Mouse (Mus musculus) right cerebral cortex, adult 2 months (tissue): ENCODE measurements at regions not wholly inside any gene's neighbourhood (a gene's known extent, or its start where the extent isn't known, plus 50 kb on each side); places are given as distances from the start of the nearest gene placed in this dataset.
"Not testable (repeated sequence)": the region's sequence is repeated elsewhere in the genome, so short reads cannot be mapped to it uniquely, and the experiment has no call there.

Experiments
- DNase-seq, 2 experiments: peaks; one replicate each; pipeline ENCODE4 v3.0.0; 2021 to 2022; ENCODE audit warnings: low spot score in 2 of 2

DNA sequence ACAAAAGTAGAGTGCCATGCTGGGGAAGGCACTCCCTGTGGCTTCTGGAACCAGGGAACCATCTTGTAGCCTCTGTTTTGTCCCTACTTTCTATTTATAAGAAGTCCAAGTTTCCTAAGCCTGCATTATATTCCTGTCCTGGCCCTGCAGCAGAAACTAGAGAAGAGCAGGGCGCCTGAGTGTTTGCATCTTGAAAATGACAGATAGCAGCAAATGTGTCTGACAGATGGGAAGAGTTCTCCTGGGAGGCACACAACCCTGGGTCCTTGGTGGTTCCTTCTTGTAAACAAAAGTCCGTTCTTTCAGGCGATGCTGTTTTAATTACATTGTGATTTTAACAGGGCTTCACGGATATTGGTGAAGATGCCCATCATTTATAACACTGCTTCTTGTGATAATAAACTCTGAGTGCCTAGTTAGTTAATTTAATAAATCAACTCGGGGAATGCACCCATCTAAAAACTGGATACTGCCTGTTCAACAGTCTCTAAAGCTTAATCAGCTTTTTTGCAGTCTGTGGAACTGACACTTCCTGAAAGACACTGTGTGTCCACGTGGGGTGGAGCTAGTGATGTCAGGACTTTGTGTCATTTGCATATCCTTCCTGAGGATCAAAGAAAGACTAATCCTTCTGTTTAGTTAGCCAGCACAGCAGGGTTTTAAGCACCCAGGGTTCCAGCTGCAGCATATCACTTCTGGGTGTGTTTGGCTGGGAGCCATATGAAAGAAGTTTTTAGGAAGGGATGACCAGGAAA, 188.3 kb upstream of the Ccdc54 start:
- no peak for DNase-seq

DNA sequence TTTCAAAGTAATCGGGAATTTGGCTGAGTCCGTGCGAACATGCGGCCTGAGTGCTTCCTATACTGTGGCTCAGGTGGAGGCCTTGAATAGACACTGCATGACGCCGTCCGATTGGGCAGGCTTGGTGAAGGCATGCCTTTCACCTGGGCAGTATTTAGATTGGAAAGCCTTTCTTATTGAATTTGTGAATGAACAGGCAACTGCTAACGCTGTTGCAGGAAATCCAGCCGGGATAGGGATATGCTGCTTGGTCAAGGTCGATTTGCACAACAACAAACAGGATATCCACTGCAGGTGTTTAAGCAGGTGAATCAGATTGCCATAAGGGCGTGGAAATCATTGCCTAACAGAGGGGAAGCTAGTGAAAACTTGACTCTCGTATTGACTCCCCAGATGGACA, 183.7 kb upstream of the Ccdc54 start:
- not testable (repeated sequence) for DNase-seq

- DNase-seq = no peak
Observed at GRCm38 (mm10) chr16:50766055-50766770, 175.3 kb upstream of the Ccdc54 start.

- no peak for DNase-seq
Observed at GRCm38 (mm10) chr16:50762096-50762495, 171.1 kb upstream of the Ccdc54 start.

DNA sequence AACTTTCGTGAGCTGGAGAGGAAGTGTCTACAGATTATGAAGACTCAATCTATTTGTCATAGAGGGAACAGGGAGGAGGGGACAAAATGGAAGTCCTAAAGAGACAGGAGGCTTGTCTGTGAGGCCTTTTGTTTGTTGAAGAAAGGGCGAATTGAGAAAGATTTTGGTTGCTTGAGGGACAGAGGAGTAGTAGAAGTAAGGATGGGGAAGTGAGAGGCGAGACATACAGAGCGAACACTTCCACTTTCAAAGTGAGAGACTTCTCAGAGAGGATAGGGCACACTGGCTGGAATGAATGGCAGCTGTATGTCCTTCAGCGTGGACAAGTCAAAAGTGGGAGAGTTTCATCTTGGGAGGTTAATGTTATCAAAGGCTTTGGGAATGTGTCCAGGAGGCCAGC, 169.0 kb upstream of the Ccdc54 start:
- no peak for DNase-seq

DNA sequence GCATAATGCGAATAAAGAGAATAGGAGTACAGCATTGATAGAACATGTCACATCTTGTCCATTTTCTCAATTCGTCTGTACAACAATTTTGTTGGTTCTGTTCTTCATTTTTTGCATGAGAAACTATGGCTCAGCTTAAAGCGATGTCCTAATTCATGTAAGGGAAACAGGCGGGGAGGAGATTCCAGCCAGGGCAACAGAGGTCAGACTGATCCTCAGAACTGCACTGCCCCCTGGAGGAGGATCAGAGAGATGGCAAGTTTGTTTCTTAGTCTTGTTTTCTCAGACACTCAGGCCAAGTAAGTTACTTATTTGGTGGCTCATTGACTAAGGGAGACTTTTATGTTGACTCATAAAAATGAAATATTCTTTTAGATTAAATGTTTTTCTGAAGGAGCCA, 165.7 kb upstream of the Ccdc54 start:
- no peak for DNase-seq

DNA sequence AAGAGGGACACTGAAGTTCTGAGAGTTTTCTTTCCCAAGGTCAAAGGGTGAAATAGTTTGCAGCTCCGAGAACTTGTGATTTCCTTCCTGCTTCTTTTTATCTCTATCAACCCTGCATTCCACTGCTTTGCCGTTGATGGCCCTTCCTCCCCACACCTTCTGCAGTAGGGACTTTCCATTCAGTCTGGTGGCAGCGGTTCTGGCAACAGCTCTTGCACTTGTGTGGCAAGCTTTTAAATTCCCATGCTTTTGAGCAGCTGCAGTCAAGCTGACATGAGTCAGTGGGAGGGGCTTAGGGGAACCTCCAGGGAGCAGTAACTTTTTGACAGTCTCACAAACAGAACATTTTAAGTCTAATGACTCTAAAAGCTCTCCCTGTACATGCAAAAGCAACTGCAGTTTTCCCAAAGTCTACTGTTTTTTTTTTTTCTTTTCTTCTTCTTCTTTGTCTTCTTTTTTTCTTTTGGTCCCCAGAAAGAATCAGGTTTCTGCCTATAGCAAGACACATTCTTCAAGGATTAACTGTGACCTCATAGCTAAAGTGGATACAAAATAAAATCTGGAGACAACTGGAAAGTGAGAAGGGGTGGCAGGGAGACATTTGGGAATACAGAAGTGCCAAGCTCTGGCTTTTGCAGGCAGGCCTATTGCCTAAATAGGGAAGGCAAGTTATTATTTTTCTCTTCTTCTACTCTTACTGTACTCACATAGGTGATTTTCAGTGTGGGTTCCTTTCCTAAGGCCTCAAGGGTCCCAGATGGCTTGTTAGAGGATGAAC, 162.8 kb upstream of the Ccdc54 start:
- DNase-seq = no peak

GRCm38 (mm10) chr16:50753046-50753445, 162.1 kb upstream of the Ccdc54 start:
- DNase-seq = no peak

GRCm38 (mm10) chr16:50752277-50752600, 161.3 kb upstream of the Ccdc54 start:
- DNase-seq = no peak

DNA sequence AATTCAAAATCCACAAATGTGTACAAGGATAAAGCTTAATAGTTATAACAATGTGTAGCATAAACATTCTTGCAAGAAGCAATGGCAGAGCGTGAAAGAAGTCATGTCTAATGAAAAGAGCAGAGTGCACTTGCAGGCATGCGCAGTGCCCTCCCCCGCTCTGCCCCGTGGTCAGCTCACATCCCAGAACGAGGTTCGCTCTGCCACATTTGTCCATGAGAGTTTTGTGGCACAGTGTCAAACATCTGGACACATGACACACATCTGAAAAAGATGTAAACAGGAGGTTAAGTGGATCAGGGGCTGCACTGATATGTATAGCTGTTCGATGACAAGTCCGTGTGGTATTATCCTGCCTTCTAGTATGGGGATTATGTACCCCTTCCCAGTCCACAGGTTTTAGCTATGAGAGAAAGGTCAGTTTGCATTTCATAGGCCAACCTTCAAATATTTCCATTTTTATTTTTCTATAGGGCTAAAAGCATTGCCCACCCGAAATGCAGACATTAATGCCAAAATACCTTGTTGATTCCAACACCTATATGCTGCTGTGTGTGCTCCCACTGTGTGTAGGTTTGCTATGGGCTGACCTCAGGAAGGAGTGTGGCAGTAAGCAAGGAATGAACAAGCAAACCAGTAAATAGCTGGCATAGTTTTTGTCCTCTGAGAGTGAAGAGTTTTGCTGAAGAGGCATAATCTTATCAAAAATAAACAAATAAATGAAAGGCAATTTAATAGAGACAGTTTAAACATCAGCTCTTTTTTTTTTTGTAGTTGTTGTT, 160.7 kb upstream of the Ccdc54 start:
- no peak for DNase-seq

DNA sequence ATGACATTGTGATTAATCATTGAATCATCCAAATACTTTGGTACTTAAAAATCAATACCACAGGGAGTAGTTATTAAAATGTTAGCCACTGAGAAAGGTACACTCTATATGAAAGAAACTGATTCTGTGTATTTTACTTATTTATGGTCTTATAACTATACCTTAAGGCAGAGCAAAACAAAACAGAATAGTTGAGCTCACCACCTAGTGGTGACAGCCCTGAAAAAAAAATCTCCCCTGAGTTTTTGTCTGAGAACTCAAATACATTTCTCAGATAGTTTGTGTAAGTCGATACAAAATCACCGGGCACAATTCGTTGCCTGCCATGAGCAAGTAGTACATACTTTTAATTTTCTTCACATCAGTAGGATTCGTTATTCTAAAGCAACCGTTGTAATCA, 156.7 kb upstream of the Ccdc54 start:
- DNase-seq = no peak

DNA sequence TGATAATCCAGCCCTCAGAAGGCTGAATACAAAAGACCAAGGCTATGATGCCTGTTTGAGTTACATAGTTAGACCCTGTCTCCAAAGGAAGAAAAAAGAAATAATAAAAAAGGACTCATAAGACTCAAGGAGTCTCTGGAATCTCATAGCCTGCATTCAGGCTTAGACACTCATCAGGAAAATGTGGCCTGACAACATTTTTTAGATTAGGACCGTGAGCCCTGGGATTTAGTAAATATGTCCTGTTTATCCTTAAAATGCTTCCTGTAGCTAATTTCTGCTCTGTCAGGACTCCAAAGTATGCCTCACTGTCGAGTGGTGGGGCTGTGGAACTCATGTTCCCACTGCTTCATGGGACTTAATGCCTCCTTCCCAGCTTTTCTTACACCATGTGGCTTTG, 154.8 kb upstream of the Ccdc54 start:
- no peak for DNase-seq

DNA sequence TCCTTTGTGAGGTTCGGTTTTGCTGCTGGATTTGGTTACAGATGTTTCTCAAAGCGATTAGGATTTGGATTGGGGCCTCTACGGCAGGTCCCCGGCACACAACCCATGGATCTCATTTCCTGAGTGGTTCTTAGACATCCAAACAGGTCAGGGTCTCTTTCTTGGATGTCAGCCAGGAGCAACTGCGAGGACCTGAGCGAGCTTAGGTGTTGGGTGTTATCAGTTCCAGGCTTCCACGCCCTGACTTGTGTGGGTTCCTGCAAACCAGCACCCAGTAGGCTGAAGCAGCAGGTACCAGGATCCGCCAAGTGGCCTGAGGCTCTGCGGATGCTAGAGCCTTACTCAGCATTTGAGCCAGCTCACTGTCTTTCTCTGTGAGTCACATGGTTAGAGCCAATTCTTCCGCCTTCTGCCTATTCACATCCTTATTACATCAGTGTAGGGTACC, 146.5 kb upstream of the Ccdc54 start:
- no peak for DNase-seq

DNA sequence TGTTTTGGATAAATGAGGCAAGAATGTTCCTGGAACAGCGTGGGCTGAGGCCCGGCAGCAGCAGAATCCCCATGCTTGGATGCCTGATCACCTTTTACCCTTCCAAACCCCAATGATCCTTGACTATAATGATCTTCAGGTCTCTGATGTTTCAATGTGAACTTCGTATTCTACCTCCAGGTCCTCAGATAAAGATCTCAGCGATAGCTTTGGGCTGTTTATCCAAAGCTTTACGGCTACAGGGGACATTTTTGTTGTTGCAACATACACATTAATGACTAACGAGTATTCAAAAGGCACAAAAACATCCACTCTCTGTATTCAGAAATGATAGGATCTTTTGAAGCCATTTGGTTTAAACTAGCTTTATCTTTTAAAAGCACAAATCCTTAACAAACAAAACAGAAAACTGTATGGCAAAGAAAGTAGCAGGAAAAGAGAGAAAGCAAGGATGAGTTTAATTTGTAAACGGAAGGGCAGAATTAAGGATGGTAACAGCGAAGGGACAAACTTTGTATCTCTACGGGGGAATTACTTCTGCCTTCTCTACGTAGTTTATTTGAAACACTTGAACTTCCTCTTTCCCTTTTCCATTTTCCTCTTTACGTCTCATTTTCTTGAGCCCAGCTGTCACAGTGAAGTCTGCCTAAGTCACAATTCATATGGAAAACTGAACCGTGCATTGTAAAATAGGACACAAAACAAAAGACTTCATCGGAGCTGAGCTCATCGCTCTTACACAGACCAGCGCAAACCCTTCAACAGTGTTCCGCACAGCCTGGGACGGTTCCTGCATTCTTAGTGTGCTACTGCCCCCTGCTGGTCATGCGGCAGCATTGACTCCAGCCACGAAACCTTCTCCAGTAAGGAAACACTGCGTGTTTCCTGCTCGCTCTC, 145.4 kb upstream of the Ccdc54 start:
- peak; percentile 87 to 93 for DNase-seq

GRCm38 (mm10) chr16:50733359-50733758, 142.4 kb upstream of the Ccdc54 start:
- DNase-seq = no peak

GRCm38 (mm10) chr16:50732082-50733006, 141.4 kb upstream of the Ccdc54 start:
- DNase-seq = peak; percentile 84 to 88

GRCm38 (mm10) chr16:50729341-50729740, 138.4 kb upstream of the Ccdc54 start:
- DNase-seq = no peak

DNA sequence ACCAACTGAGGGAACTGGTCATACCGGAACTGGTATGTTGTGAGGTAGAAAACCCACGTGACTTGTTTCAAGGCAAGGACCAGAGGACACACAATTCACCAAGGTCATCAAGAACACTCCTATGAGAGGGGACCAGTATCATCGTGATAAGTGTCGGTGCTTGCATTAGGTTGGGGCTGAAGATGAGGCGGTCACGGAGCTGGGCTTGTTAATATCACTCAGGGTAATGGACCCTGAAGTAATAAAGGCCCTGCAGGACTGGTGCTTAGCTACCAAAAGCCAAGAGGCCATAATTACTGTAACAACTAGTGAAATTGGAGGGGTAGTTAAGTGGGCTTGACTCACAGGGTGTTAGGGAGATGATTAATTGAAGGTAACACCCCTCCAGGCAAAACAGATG, 132.2 kb upstream of the Ccdc54 start:
- no peak for DNase-seq

GRCm38 (mm10) chr16:50717306-50718017, 126.5 kb upstream of the Ccdc54 start:
- peak; percentile 60 to 75 for DNase-seq
